Mouse (Mus musculus): ENCODE measurements around the gene Ldhb. TPM values are rescaled to one million over a fixed set of nuclear protein-coding genes. Genes with fewer than 3 reads are reported as not detected.
"Not testable (repeated sequence)": the region's sequence is repeated elsewhere in the genome, so short reads cannot be mapped to it uniquely, and the experiment has no call there.

The Ldhb gene
- polyA plus RNA-seq, 1 experiment from 2014 or later, result 130 TPM

DNA sequence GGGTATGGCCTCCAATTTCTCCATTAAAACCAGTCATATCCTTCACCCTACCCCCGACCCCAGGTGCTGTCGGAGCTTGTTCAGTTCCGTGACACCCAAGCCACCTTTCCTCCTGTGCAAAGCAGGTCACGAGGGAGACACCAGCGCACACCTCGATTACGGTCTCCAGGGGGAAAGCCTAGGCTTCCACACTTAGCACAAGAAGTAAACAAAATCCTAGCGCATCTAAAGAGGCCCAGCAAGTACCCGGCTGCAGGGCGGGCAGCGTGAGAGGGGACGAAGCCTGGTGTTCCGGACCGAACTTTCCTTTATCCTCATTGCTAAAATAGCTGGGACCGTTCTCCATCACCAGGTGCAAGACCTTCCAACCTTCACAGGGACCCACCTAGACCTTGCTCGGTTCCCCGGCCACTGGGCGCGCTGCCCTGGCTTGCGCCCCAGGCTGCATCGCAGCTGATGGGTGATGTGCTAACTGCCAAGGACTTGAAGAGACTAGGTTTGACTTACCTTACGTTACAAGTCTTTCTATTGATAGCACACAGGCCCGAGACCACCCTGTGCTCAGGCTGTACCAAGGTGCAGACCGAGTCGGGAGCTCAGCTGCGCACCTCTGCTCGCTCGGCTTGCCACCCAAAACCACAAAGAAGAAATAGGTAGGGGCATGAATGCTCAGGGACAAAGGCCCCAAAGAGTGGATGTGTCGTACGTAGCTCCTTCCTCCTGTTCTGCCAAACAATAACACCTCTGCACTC, 548 bp downstream of the Ldhb start:
- Histone ChIP-seq H3K36me3 (ENCODE audit: control insufficient read depth, insufficient read depth, low read length) (peaks cover 1% of the 10 kb centered on the region; the same call in 1 of the 2 replicates), H3K27ac (ENCODE audit: low read depth, low read length) (no peak overlapping the region), H3K4me3 (ENCODE audit: low read depth, low read length) (peak overlapping the region; percentile 47), H3K9ac (ENCODE audit: low read depth, low read length) (peak overlapping the region; percentile 35), H3K4me1 (replicated peaks; ENCODE audit: control insufficient read depth, insufficient read depth, low read length) (0 out of 2 replicates have a peak, but pooled peaks cover 4% of the 10 kb centered on the region), H3K27me3 (replicated peaks; ENCODE audit: control insufficient read depth, insufficient read depth, low read length) (peaks cover 28% of the 10 kb centered on the region), H3K4me2 (peak overlapping the region; percentile 74), H3K9me3 (ENCODE audit: control insufficient read depth, low read length) (no peaks in the 10 kb centered on the region)
- WGBS, result 6% methylated on average over 30 of the region's 30 CpGs
- ATAC-seq (replicated peaks; ENCODE audit: low FRiP score), result peak; percentile 13; the same call in 1 of the 2 replicates
- DNase-seq (ENCODE audit: low spot score), result peak; percentile 66

DNA sequence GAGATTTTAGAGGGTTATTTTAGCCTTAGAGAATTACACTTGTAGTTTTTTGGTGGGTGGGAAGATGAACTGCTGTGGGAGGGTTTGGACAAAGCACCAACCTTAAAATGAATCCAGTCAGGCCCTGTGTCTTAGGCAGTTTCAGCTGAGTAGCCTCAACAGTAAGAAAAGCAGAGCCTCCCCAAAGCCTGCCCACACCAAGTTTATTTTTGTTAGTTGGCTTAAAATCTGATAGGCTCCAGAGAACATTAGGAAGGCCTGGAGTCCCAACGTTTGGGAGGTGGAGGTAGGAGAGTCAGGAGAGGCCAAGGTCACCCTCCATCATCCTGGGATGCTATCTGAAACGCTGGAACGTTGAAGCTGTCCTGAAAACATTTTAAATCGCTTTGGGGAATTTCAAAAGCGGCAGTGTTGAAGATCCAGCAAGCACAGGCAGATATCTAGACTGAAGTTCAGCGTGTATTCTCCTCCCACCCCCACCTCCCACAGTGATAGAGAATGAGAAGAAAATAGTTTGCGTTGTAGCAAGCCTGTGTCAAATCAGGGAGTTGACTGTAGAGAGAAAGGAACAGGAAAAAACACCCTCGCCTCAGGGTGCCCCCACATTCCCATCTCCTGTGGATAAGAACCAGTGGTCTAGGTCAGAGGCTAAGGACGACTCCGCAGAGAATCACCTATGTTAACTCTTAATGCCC, 1.3 kb downstream of the Ldhb start:
- Histone ChIP-seq H3K4me2 (peak overlapping the region; percentile 74), H3K9me3 (ENCODE audit: control insufficient read depth, low read length) (no peaks in the 10 kb centered on the region), H3K9ac (ENCODE audit: low read depth, low read length) (peak overlapping the region; percentile 35; the same call in 1 of the 2 replicates), H3K36me3 (ENCODE audit: control insufficient read depth, insufficient read depth, low read length) (peaks cover 3% of the 10 kb centered on the region; the same call in 1 of the 2 replicates), H3K4me3 (ENCODE audit: low read depth, low read length) (peak overlapping the region; percentile 47), H3K27ac (ENCODE audit: low read depth, low read length) (no peak overlapping the region), H3K27me3 (replicated peaks; ENCODE audit: control insufficient read depth, insufficient read depth, low read length) (peaks cover 25% of the 10 kb centered on the region), H3K4me1 (replicated peaks; ENCODE audit: control insufficient read depth, insufficient read depth, low read length) (0 out of 2 replicates have a peak, but pooled peaks cover 4% of the 10 kb centered on the region)
- ATAC-seq (replicated peaks; ENCODE audit: low FRiP score), result no peak
- 11% methylated on average over 10 of the region's 10 CpGs for WGBS
- DNase-seq (ENCODE audit: low spot score), result no peak

DNA sequence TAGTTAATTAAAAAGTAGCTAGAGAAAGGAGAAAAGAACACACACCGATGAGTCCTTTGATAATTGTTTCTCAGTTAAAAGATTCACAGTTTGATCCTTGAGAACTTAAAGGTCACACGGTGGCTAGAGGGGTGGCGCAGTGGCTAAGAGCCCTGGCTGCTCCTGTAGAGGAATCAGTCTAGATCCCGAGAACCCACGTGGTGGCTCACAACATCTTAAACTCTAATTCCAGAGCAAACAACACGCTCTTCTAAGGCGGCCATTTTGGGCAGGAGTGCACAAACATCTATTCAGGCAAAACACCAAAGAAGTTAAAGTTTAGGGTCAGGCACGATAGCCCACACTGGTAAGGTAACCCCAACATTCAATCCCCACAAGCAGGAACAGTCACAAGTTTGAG, 4.2 kb downstream of the Ldhb start:
- peaks cover 3% of the 10 kb centered on the region; the same call in 1 of the 2 replicates for H3K36me3 ChIP-seq (ENCODE audit: control insufficient read depth, insufficient read depth, low read length)
- H3K27me3 ChIP-seq (replicated peaks; ENCODE audit: control insufficient read depth, insufficient read depth, low read length), result peaks cover 16% of the 10 kb centered on the region
- H3K4me2 ChIP-seq, result no peak overlapping the region
- DNase-seq (ENCODE audit: low spot score) (no peak), ATAC-seq (replicated peaks; ENCODE audit: low FRiP score) (no peak)
- no peak overlapping the region for H3K27ac ChIP-seq (ENCODE audit: low read depth, low read length)
- no peaks in the 10 kb centered on the region for H3K9me3 ChIP-seq (ENCODE audit: control insufficient read depth, low read length)
- 0 out of 2 replicates have a peak, but pooled peaks cover 2% of the 10 kb centered on the region for H3K4me1 ChIP-seq (replicated peaks; ENCODE audit: control insufficient read depth, insufficient read depth, low read length)
- H3K9ac ChIP-seq (ENCODE audit: low read depth, low read length), result no peak overlapping the region
- no peak overlapping the region for H3K4me3 ChIP-seq (ENCODE audit: low read depth, low read length)
- 81% methylated on average over 8 of the region's 8 CpGs for WGBS

DNA sequence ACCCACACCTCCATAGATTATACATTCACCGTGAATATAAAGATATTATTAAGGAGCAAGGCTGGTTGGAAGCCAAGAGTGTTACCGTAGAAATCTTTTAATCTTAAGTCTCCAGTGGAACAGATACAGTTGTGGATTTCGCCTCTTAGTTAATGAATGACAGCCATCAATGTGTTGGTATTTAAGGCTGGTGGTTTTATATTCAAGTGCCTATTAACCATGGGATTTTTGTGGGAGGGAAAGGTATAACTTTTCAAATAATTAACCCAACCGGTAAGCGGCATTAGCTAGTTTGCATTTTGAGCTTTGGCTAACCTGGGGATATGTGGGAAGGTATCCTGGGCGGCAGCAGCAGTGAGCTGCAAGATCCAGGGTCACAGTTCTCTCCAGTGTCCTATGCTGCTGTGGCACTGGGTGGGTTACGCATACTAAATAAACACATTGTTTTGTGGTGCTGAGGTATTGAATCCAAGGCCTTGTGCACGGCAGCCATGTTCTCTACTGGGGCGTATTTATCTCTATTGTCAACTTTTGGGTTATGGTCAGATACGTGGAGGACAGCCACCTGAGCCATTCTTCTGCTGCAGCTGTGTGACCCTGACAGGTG, 5.1 kb downstream of the Ldhb start:
- no peak for DNase-seq (ENCODE audit: low spot score)
- peaks cover 9% of the 10 kb centered on the region for H3K36me3 ChIP-seq (ENCODE audit: control insufficient read depth, insufficient read depth, low read length)

DNA sequence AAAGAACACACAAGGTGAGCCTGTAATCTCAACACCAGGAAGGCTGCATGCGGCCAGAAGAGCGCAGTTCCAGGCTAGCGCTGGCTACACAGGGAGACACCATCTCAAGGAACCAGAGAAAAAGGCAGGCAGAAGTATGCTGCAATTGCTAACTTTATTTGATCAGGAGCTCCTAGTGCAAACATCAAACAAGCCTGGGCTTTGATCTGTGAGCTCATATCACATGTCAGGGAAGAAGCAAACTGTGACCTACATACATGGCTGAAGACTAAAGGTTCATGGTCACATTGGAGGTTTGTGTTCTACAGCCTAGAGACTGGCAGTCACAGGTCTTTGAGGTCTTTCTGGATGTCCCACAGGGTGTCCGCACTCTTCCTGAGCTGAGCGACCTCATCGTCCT, 17.6 kb downstream of the Ldhb start:
- not testable (repeated sequence) for H3K9ac ChIP-seq (ENCODE audit: low read depth, low read length); H3K36me3 ChIP-seq (ENCODE audit: control insufficient read depth, insufficient read depth, low read length); H3K4me2 ChIP-seq; H3K27me3 ChIP-seq (replicated peaks; ENCODE audit: control insufficient read depth, insufficient read depth, low read length); H3K4me3 ChIP-seq (ENCODE audit: low read depth, low read length); H3K4me1 ChIP-seq (replicated peaks; ENCODE audit: control insufficient read depth, insufficient read depth, low read length); ATAC-seq (replicated peaks; ENCODE audit: low FRiP score); H3K9me3 ChIP-seq (ENCODE audit: control insufficient read depth, low read length); H3K27ac ChIP-seq (ENCODE audit: low read depth, low read length); DNase-seq (ENCODE audit: low spot score)
- WGBS, result 79% methylated on average over 6 of the region's 6 CpGs

More for the DNA sequence above, 5.1 kb downstream of the Ldhb start:
- ATAC-seq (replicated peaks; ENCODE audit: low FRiP score), result no peak
- WGBS, result 88% methylated on average over 10 of the region's 10 CpGs
- Histone ChIP-seq H3K9me3 (ENCODE audit: control insufficient read depth, low read length) (no peaks in the 10 kb centered on the region), H3K4me2 (no peak overlapping the region), H3K27ac (ENCODE audit: low read depth, low read length) (no peak overlapping the region), H3K27me3 (replicated peaks; ENCODE audit: control insufficient read depth, insufficient read depth, low read length) (peaks cover 13% of the 10 kb centered on the region), H3K9ac (ENCODE audit: low read depth, low read length) (no peak overlapping the region), H3K4me1 (replicated peaks; ENCODE audit: control insufficient read depth, insufficient read depth, low read length) (0 out of 2 replicates have a peak, but pooled peaks cover 2% of the 10 kb centered on the region), H3K4me3 (ENCODE audit: low read depth, low read length) (no peak overlapping the region)

DNA sequence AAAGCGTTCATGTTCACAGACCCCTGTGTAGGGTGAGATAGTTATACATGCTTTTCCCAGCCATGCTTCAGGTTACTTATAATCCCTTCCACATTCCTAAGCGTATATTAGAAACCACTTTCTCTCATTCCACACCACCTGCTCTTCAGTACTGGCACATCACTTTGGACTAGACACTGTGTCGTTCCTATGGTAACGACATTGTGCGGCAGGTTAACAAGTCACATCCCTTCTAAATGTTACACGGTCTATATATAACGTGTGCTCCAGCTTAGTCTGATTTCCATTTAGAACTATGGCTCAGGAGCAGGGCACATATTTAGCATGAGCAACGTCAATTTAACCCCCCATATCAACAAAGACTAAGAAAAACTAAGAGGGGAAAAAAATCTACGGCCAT, 20.1 kb downstream of the Ldhb start:
- Histone ChIP-seq H3K9me3 (ENCODE audit: control insufficient read depth, low read length) (no peaks in the 10 kb centered on the region), H3K36me3 (ENCODE audit: control insufficient read depth, insufficient read depth, low read length) (peaks cover 3% of the 10 kb centered on the region; the same call in 1 of the 2 replicates), H3K27ac (ENCODE audit: low read depth, low read length) (no peak overlapping the region), H3K4me2 (no peak overlapping the region), H3K9ac (ENCODE audit: low read depth, low read length) (no peak overlapping the region), H3K4me1 (replicated peaks; ENCODE audit: control insufficient read depth, insufficient read depth, low read length) (no peaks in the 10 kb centered on the region), H3K27me3 (replicated peaks; ENCODE audit: control insufficient read depth, insufficient read depth, low read length) (no peaks in the 10 kb centered on the region), H3K4me3 (ENCODE audit: low read depth, low read length) (no peak overlapping the region)
- no peak for ATAC-seq (replicated peaks; ENCODE audit: low FRiP score)
- no peak for DNase-seq (ENCODE audit: low spot score)
- 91% methylated on average over 9 of the region's 9 CpGs for WGBS

DNA sequence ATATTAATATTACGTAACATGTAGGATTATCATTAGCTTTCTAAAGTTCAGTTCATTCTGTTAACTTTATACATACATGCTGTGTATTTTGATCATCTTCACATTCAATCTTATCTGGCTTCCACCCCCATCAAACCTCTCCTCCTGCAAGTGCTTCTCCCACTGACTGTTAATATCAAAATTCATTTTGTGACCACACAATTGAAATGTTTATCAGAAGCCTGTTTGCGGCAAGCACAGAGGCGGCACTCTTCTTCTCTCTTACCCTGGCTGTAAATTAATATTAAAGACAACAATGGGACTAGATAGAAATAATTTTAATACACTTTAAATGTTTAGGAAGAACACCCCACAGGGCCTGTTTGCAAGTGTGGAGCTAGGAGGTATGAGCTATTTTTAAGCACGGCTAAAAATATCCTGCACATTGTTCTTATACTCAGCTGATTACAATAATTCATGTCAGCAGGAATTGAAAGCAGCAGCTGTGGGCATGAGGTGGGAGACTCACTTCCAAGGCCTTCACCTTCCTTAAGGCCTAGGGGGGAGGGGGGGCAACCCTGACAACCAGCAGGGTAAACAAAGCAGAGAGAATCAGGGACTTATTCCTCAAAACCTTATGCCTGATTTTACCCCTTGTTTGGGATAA, 22.2 kb downstream of the Ldhb start:
- no peak overlapping the region for H3K4me2 ChIP-seq
- H3K4me1 ChIP-seq (replicated peaks; ENCODE audit: control insufficient read depth, insufficient read depth, low read length), result no peaks in the 10 kb centered on the region
- no peak overlapping the region for H3K9ac ChIP-seq (ENCODE audit: low read depth, low read length)
- ATAC-seq (replicated peaks; ENCODE audit: low FRiP score), result no peak
- H3K9me3 ChIP-seq (ENCODE audit: control insufficient read depth, low read length), result no peaks in the 10 kb centered on the region
- H3K4me3 ChIP-seq (ENCODE audit: low read depth, low read length), result no peak overlapping the region
- no peak for DNase-seq (ENCODE audit: low spot score)
- no peaks in the 10 kb centered on the region for H3K36me3 ChIP-seq (ENCODE audit: control insufficient read depth, insufficient read depth, low read length)
- WGBS, result 86% methylated on average over 4 of the region's 4 CpGs
- no peak overlapping the region for H3K27ac ChIP-seq (ENCODE audit: low read depth, low read length)
- H3K27me3 ChIP-seq (replicated peaks; ENCODE audit: control insufficient read depth, insufficient read depth, low read length), result no peaks in the 10 kb centered on the region

DNA sequence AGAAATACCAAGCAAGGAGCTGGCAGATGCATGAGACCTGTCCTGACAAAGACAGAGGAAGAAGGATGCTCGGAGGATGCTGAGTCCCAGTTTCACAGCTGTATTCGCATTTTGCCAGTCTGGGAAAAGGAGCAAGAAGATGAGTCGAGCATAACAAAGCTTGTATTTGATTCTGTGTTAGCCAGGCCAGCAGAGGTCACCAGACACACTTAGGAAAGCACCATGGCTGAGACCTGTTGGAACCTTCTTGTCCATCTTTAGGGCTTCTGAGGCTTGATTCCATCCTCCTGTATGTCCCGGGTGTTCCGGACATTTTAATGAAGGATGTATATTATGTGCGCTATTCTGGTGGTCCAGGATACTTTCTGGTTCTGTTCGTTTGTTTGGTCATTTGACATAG, 30.5 kb downstream of the Ldhb start:
- DNase-seq (ENCODE audit: low spot score) (no peak), ATAC-seq (replicated peaks; ENCODE audit: low FRiP score) (no peak)
- WGBS, result 73% methylated on average over 7 of the region's 7 CpGs
- Histone ChIP-seq H3K9me3 (ENCODE audit: control insufficient read depth, low read length) (no peaks in the 10 kb centered on the region), H3K27ac (ENCODE audit: low read depth, low read length) (no peak overlapping the region), H3K4me1 (replicated peaks; ENCODE audit: control insufficient read depth, insufficient read depth, low read length) (no peaks in the 10 kb centered on the region), H3K27me3 (replicated peaks; ENCODE audit: control insufficient read depth, insufficient read depth, low read length) (no peaks in the 10 kb centered on the region), H3K4me3 (ENCODE audit: low read depth, low read length) (no peak overlapping the region), H3K9ac (ENCODE audit: low read depth, low read length) (no peak overlapping the region), H3K36me3 (ENCODE audit: control insufficient read depth, insufficient read depth, low read length) (no peaks in the 10 kb centered on the region), H3K4me2 (no peak overlapping the region)
